Mouse (Mus musculus) urinary bladder, postnatal 10 days (tissue): ENCODE data around the gene Gm42517.

ENCODE experiments used
- DNase-seq: peaks from one replicate; pipeline ENCODE4 v3.0.0; 2022; ENCODE audit warnings: low spot score

Gene Gm42517

DNA sequence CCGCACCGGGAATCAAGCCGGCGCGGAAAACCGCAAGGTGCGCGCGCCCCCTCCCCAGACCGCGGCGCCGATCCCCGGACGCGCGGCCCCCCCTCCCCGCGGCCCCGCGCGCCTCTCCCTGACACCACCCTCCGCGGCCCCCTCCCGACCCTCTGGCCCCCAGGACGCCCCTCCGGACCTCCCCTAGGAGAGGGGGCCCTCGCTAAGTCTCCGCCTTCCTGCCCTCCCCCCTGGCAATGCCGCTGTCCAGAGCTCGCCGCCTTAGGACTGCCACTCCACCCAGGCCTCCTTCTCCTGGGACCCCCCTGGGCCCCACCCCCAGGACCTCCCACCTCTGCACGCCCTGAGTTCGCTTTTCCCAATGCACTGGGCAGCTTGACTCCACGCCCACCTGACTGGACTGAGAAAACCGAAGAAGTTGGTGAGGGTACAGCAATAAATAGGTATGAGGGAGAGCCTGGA lies at the start of gene Gm42517:
Gene Gm42517, minus strand, starts transcription at position 52 of the 462 bp plus-strand sequence.
- no peak for DNase-seq

GRCm38 (mm10) chr5:108414711-108415110 lies 47.0 kb upstream of the Gm42517 start:
- no peak for DNase-seq

GRCm38 (mm10) chr5:108406977-108407376 lies 39.3 kb upstream of the Gm42517 start:
- DNase-seq = no peak

- no peak for DNase-seq
Observed at GRCm38 (mm10) chr5:108405460-108405859, 37.7 kb upstream of the Gm42517 start.

- no peak for DNase-seq
Observed at GRCm38 (mm10) chr5:108403453-108403852, 35.7 kb upstream of the Gm42517 start.

GRCm38 (mm10) chr5:108389744-108390143 lies 22.0 kb upstream of the Gm42517 start:
- DNase-seq = no peak

GRCm38 (mm10) chr5:108388201-108388600 lies 20.5 kb upstream of the Gm42517 start, which contains the start of gene Pde6b:
Gene Pde6b, plus strand, starts transcription at chr5:108388391.
- no peak for DNase-seq

- DNase-seq = no peak
Observed at GRCm38 (mm10) chr5:108386449-108386848, 18.7 kb upstream of the Gm42517 start.

DNA sequence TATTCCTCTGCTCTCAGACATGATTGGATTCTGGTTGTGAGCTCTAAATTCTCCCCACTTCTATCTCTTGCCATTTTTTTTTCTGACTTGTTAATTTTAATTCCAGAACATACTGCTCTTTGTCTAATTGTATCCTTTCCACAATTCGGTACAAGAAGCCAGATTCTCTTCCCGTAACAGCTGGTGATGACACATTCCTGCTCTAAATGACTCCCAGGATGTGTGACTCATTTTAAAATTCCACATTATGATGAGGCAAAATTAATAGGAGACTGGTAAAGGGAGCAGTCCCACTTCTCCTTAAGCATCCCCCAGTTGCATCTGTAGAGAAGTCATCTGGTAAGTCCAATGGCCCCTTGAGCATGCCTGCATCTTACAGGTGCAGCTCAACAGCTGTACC lies 17.9 kb upstream of the Gm42517 start:
- DNase-seq = no peak

- DNase-seq = no peak
Observed at GRCm38 (mm10) chr5:108378346-108378745, 10.6 kb upstream of the Gm42517 start.

DNA sequence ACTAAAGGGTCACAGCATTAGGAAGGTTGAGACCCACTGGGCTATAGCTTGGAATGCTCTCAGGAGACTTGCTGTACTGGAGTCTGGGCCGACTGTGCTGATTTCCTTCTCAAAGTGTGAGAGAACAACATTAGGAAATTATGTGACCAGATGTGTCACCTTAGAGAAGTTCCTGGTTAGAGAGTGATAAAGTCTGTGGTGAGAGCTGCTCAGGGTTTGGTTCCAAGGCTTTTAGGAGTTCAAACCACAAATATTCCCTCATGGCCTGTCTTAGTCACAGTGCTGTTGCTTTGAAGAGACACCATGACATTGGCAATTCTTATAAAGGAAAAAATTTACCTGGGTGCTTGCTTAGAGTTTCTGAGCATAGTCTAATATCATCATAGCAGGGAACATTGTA lies 8.3 kb upstream of the Gm42517 start:
- no peak for DNase-seq

DNA sequence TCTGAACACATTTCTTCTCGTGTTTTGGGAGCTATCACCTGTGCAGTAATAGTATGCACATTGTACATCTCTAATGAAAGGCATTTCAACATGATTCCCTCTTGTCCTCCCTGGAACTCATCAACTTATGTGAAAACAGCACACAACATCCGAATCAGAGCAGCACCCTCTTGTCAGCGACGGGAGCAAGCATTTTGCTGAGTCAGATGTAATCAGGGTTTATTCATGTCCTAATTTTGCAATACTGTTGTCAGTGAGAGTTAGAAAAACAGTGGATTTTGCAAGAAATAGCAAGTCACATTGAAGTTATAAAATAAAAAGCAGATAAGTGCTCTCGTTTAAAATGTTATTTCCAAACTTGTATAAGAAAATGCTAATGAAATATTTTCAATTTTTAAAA lies 6.4 kb upstream of the Gm42517 start:
- no peak for DNase-seq

GRCm38 (mm10) chr5:108369964-108370363 lies 2.2 kb upstream of the Gm42517 start:
- DNase-seq = no peak

GRCm38 (mm10) chr5:108368851-108369621 lies 1.3 kb upstream of the Gm42517 start:
- DNase-seq = no peak

DNA sequence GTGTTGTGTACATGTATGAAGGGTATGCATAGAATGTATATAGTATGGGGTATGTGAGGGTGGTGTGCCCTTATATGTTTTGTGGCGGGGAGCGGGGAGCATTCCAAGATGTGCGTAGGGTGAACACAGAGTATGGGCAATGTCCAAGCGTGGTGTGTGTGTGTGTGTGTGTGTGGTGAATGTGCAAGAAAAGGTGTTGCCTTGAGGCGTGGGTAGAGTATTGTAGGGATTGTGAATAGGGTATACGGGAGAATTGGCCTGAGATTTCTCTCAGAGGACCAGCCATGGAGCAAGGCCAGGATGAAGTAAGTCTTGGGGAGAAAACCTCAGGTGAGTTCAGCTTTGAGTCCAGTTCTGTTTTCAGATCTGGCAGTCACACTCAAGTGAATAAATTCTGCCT lies 724 bp upstream of the Gm42517 start:
- DNase-seq = no peak

DNA sequence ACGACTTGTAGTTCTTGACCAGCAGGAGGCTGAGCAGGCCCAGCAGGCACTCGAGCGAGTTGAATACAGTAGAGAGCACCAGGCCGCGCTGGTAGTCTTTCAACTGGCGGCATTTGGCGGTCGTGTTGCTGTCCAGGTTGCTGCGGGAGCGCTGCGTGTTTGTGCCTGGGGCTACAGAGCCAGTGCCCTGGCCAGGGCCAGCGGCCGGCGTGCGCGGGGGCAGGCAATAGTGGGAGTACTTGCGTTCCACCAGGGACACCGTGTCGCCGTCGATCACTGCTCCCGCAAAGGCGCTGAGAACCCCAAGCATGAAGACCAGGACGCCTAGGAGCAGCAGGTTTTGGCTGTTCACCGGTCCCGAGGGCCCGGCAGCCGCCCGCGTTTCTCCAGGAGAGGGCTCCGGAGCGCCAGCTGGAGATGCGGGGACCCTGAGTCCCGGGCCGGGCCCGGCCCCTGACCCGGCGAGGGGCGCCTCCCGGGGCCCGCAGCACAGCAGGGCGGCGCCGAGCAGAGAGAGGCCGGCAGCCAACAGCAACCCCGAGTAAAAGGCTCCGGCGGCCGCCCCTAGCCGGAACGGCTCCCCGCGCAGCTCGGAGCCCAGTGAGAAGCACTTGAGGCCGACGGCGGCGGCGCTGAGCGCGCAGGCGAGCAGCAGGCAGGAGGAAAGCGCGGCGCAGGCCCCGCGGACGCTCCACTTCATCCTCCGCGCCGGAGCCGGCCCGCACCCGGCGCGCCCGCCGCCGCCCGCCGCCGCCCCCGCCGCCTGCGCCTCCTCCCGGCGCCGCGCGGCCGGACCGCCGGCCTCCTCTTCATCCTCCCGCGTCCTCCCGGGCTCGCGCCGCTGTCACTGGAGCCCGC lies 509 bp downstream of the Gm42517 start:
- DNase-seq = no peak

DNA sequence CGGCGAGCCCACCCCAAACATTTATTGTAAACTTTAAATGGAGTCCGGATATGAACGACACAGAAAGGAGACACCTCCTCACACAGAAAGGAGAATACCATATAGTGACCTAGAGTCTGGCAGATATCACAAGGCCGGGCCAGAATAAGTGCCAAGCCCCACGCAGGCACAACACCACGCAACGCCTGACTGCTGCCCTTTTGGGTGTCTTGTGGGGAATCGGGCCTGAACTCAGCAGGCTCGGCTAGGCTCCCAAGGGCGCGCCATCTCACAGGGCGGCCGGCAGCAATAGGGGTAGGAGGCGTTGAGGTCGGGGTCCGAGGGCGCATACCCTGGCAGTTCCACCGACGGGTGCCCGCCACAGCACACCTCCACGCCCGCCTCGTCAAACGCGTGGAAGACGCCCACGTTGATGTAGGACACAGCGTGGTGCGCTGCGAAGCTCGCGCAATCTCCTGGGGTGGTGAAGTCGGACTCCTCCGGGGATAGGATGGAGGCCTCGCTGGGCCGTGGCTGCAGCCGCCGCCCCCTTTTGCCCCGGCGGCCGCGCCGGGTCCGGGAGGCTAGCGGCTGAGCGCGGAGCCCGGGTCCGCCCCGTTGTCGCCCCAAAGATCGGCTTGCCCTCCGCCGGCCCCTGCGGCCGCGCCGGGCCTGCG lies 1.3 kb downstream of the Gm42517 start:
- no peak for DNase-seq

GRCm38 (mm10) chr5:108362330-108362729 lies 5.4 kb downstream of the Gm42517 start:
- no peak for DNase-seq

DNA sequence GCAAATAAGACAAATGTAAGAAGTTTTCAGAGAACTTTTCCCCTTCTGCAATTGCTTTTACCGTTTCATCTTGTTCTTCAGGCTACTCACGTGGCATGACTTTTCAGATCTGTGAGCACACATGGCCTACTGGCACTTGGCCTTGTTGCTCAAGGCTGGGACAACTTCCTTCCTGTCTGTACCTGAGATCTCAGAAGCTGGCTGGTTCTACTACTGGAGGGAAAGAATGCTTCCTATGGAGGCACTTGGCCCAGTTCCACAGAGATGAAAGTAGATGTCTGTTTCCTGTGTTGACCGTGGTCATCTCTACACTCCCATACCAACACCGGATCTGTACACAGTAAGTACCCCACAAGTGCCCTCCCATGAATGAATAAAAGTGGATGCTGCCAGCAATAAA lies 7.5 kb downstream of the Gm42517 start:
- no peak for DNase-seq

DNA sequence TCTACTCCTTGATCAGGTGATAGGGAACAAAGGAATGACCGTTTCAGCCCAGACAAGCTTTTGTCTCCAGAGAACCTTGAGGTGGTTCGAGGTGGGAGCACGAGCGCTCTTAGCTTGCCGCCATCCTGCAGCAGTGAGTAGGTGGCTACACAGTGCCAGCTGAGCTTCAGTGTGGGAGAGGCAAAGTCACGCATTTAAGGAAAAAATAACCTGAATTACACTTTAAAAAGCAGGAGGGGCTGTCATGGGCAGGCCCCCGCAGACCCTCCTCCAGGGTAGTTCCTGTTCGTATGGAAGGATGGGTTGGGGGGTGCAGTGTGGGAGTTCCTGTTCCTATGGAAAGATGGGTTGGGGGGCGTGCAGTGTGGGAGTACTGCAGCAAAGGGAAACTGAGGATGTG lies 8.2 kb downstream of the Gm42517 start:
- no peak for DNase-seq

DNA sequence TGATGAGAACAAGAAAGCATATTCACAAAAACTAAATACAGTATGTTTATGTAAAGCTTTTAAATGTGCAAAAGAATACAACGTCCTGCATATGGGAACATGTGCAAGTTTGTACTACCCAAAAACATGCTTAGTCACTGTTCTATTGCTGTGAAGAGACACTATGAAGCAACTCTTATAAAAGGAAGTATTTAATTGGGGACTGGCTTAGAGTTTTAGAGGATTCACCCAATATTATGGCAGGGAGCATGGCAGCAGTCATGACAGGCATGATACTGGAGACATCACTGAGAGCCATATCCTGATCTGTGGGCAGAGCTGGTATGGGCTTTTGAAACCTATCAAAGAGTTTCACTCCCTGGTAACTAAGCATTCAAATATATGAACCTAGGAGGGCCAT lies 9.9 kb downstream of the Gm42517 start:
- DNase-seq = no peak

- DNase-seq = no peak
Observed at GRCm38 (mm10) chr5:108354056-108354455, 13.7 kb downstream of the Gm42517 start.
